Mouse (Mus musculus) spleen, adult 12 weeks (tissue): ENCODE results near the gene Med12l.
"Not testable (repeated sequence)": the region's sequence is repeated elsewhere in the genome, so short reads cannot be mapped to it uniquely, and the experiment has no call there.

Experiments
- DNase-seq: peaks from one replicate; pipeline ENCODE4 v3.0.0; 2022; ENCODE audit warnings: low spot score

Med12l gene

GRCm38 (mm10) chr3:59140115-59140514 is 134.5 kb downstream of the Med12l start:
- DNase-seq = no peak

DNA sequence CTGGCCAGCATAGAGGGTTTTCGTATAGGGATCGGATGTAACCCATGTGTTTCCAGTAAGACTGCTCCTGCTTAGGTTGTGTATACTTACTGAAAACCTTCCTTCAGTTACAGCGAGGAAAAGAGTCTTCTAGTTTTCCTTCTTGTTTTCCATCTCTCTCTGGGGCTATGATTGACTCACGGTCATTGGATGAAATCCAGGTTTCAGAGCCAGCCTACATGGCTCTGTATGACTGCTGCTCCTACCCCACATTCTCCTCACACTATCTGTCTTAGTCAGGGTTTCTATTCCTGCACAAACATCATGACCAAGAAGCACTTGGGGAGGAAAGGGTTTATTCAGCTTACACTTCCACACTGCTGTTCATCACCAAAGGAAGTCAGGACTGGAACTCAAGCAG is 135.3 kb downstream of the Med12l start:
- not testable (repeated sequence) for DNase-seq

GRCm38 (mm10) chr3:59141507-59142305 is 136.1 kb downstream of the Med12l start:
- no peak for DNase-seq

GRCm38 (mm10) chr3:59145194-59145593 is 139.6 kb downstream of the Med12l start:
- DNase-seq = no peak

- DNase-seq = no peak
Measured at GRCm38 (mm10) chr3:59149646-59150045, 144.0 kb downstream of the Med12l start.

- no peak for DNase-seq
Measured at GRCm38 (mm10) chr3:59150624-59151023, 145.0 kb downstream of the Med12l start.

DNA sequence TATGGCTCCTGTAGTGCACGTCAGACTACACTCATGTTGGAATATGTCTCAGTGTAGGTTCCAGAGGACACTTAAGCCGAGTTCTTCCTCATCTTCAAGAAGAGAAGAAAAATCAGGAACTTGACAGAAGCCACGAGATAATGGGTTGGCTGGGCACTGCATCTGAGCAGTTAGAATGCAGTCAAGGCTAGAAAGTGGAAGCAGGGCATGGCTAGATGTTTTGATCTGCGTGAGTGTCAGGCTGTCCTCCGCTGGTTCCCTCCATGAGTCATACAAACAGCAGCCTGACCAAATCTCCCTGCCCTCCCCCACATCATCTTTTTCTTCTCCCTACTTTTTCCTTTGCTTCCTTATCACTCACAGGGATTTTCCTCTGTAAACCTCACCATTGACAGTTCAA is 147.8 kb downstream of the Med12l start, which contains the start of gene P2ry14:
Gene P2ry14, minus strand, starts transcription at position 195 of the 400 bp plus-strand sequence.
- DNase-seq = no peak

DNA sequence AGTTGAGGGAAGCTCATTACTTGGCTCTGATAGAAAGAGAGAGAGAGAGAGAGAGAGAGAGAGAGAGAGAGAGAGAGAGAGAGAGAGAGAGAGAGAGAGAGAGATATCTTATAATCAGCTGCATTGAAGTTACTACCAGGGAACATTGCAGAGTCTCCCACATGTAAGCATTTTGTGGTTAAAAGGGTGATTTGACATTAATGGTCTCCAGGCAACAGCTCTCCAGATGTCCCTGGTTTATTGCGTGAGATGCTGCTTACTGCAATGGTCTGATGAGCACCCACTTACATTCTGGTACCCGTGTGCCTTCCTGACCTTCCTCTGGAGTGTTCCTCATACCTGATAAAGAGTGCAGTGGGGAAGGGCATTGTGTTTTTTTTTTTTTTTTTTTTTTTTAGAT is 149.3 kb downstream of the Med12l start:
- no peak for DNase-seq

- no peak for DNase-seq
Measured at GRCm38 (mm10) chr3:59155404-59155803, 149.8 kb downstream of the Med12l start.

GRCm38 (mm10) chr3:59157048-59157447 is 151.4 kb downstream of the Med12l start:
- no peak for DNase-seq

DNA sequence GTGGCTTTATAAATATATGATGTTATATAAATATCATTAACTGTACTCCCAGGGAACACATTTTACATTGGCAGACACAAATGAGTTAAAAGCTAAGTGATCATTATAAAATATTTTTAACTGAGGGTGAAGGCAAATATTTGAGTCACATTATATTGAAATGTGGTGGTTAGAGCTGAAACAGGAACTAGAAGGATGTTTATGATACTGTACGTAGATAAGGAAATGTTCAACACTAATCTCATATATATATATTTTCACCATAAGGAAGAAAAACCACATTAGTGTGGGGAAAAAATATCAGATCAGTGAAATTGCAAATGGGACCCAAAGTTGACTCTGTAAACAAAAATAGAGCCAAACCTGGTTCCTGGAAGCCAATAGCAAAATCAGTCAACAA is 154.8 kb downstream of the Med12l start:
- no peak for DNase-seq

GRCm38 (mm10) chr3:59167417-59168054 is 161.9 kb downstream of the Med12l start:
- no peak for DNase-seq

GRCm38 (mm10) chr3:59168476-59168875 is 162.9 kb downstream of the Med12l start:
- DNase-seq = no peak

- DNase-seq = no peak
Measured at GRCm38 (mm10) chr3:59169215-59169614, 163.6 kb downstream of the Med12l start.

DNA sequence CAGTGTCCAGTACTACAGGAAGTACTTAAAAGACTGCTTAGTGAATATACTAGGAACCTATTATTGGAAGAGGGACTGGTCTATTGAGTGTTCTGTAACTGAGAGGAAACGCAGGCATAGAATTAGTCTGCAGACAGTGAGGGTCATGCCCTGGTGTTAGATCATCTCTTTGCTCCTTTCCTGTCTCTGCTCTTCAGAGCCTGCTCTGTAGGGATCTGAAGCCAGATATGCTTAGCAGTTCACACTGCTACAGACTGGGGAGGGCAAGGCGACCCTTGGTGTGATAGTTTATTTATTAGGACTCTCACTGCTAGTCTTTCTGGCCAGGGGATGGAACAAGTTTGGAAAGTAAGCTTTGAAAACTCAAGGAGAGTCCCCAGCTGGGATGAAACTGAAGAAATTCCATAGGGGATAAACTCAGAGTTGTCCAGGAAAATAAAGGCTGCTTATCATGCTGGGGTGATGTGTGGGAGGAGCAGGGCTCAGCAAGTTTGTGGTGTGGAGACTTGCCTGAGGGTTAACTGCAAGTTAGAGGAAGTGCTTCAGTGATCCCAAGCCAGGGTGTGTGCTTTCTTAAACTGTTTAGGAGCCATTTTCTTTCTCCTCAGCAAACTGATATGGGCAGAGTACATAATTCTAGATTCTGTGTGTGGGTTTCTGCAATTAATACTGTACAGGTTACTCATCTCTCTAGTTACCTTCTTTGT is 164.4 kb downstream of the Med12l start:
- DNase-seq = no peak

GRCm38 (mm10) chr3:59174426-59175154 is 169.0 kb downstream of the Med12l start:
- no peak for DNase-seq

- no peak for DNase-seq
Measured at GRCm38 (mm10) chr3:59175234-59175633, 169.6 kb downstream of the Med12l start.

- no peak for DNase-seq
Measured at GRCm38 (mm10) chr3:59176871-59177270, 171.2 kb downstream of the Med12l start.

DNA sequence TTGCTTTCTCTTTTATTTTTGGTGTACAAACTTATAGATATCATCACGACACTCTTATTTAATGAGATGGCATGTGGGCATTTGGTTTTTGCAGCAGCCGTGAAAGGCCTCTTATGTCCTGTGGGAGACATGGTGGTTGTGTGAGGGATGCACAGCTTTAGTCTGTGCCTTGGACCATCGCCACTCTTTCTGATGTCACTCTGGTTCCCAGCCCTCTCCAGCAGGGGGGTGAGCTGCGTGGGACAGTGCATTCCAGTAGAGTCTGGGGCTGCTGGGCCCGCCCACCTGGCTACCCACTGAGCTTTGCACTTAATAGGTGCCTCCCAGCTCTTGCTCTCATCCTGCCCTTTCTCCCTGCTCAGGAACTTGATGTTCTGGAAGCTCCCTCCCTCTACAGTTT is 175.5 kb downstream of the Med12l start:
- DNase-seq = no peak

DNA sequence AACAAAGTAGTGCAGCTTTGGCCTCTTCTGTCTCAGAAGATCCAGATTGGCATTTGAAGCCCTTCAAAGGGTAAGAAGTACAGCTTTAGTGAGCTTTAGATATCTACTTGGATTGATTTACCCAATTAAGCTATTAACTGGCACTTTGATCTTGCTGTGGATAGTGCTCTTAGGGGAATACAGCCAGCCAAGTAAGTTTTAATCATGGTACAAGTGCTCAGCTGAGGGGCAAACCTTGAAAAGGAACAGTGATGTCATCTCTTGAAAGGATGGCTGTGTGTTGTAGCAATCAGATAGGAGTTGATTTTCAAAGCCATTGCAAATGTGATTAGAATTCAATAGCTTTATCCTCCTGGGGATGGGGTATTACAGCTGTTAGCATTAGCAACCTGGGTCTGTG is 176.5 kb downstream of the Med12l start:
- DNase-seq = no peak

DNA sequence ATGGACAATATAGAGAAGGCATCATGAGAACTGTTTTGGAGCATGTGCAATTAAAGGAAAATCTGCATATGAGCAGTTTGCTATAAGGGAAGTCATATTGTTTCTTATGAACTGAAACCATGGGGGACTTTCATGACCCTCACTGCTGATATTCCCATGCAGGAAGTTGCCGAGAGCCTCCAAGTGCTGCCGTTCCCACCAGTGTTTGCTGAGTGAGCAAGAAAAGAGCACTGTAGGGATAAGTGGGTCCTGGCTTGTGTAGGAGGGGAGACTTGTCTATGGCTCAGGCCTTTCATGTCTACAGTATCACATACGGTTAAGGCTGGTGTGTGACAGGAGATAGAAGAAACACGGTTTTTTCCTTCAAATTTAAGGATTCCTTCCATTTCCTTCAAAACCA is 180.0 kb downstream of the Med12l start:
- no peak for DNase-seq

DNA sequence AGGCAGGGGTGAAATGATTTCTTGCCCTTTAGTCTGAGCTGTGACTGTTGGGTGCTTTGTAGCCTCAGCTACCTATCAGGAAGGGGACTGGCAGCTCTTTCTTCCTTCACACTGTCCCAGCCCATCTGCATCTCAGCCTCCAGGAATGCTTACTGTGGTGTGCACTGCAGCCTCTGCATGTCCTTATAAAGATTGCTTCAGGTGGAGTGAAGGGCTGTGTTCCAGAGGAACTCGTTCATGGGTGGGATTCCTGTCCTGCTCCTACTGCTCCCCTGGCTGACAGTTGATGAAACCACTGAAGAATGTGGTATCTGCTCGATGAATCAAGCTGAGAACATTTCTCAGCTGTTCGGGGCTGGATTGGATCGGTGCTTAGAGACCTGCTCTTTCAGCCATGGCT is 181.7 kb downstream of the Med12l start:
- no peak for DNase-seq
